Mouse (Mus musculus) hindbrain, embryonic 14.5 days (tissue): ENCODE data around the gene Slc6a9. TPM values are rescaled to one million over a fixed set of nuclear protein-coding genes. Genes with fewer than 3 reads are reported as not detected.

ENCODE experiments used
- ATAC-seq: fragments of 200-750 bp; cut with Nextera tagmentation; 2 replicates; pipeline ENCODE4 v1.8.0; 2017; ENCODE audit warnings: moderate number of reproducible peaks, mild to moderate bottlenecking, moderate TSS enrichment, moderate library complexity; ENCODE audit not compliant: low FRiP score
- DNase-seq: peaks from one replicate; pipeline ENCODE4 v3.0.0-alpha.2; 2015; ENCODE audit warnings: low spot score
- H3K27ac ChIP-seq: fragments of 300-500 bp; sonication (generic); 2 replicates; pipeline ENCODE4 v1.5.1; 2014; ENCODE audit warnings: mild to moderate bottlenecking, moderate library complexity
- H3K27me3 ChIP-seq: fragments of 300-500 bp; sonication (generic); 2 replicates; pipeline ENCODE4 v1.6.1; 2014; ENCODE audit warnings: mild to moderate bottlenecking, low read length, mixed read lengths; ENCODE audit not compliant: control insufficient read depth, insufficient read depth
- H3K36me3 ChIP-seq: fragments of 300-500 bp; sonication (generic); replicated peaks from 2 replicates; pipeline ENCODE4 v1.6.1; 2014; ENCODE audit not compliant: control insufficient read depth, insufficient read depth
- H3K4me1 ChIP-seq: fragments of 300-500 bp; sonication (generic); replicated peaks from 2 replicates; pipeline ENCODE4 v1.6.1; 2014; ENCODE audit warnings: antibody characterized with exemption, low read length, mixed read lengths; ENCODE audit not compliant: control insufficient read depth, insufficient read depth
- H3K4me2 ChIP-seq: fragments of 300-500 bp; sonication (generic); replicated peaks from 2 replicates; pipeline ENCODE4 v1.6.1; 2014; ENCODE audit warnings: mild to moderate bottlenecking, moderate library complexity
- H3K4me3 ChIP-seq: fragments of 300-500 bp; sonication (generic); replicated peaks from 2 replicates; pipeline ENCODE4 v1.5.1; 2014; ENCODE audit warnings: mild to moderate bottlenecking, low read length
- H3K9ac ChIP-seq: fragments of 300-500 bp; sonication (generic); 2 replicates; pipeline ENCODE4 v1.6.1; 2014
- H3K9me3 ChIP-seq: fragments of 300-500 bp; sonication (generic); 2 replicates; pipeline ENCODE4 v1.6.1; 2016; ENCODE audit warnings: low read length; ENCODE audit not compliant: control insufficient read depth
- WGBS: fragments of 180-500 bp; shearing (Covaris S2); extraction: QIAGEN DNeasy Blood & Tissue Kit; methylation state at CpG from one replicate; pipeline ENCODE4 v1.1.7; 2014; 5-methylcytosine and 5-hydroxymethylcytosine counted together
- polyA plus RNA-seq: library from polyadenylated mRNA; unstranded; fragments of >200 nt; fragmentation: Nextera tagmentation; extraction: Ambion mirVana; gene quantifications from 2 replicates; pipeline ENCODE4 v1.2.1, GENCODE M21; 2014

Slc6a9 gene
- polyA plus RNA-seq, 1 experiment from 2014 or later = 37.1 TPM

DNA sequence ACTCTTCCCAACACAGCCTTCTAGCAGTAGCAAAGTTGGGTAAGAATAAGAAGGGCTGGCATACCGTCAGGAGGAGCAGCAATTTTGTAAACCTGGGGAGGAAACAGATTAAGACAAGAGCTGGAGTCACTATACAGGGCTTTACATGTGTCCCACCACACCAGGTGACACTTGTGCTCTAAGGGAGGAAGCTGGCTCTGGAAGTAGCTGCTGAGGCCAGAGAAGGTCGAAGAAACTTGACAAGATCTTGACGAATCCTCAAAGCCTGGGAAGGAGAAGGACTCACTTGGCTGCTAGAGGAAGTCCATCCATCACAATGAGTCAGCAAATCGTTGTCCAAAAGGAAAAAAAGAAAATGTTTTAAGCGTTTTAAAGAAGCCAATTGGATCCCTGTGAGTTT, 82.1 kb downstream of the Slc6a9 start:
- DNase-seq (no peak), ATAC-seq (no peak)
- H3K4me2 ChIP-seq = peak overlapping the region; percentile 98
- no peak overlapping the region for H3K4me3 ChIP-seq
- no peaks in the 10 kb centered on the region for H3K27me3 ChIP-seq
- H3K36me3 ChIP-seq = peaks cover 11% of the 10 kb centered on the region
- H3K9ac ChIP-seq = no peak overlapping the region
- H3K27ac ChIP-seq = no peak overlapping the region
- no peaks in the 10 kb centered on the region for H3K9me3 ChIP-seq
- H3K4me1 ChIP-seq = peaks cover 31% of the 10 kb centered on the region
- WGBS = 90% methylated on average over 5 of the region's 5 CpGs

DNA sequence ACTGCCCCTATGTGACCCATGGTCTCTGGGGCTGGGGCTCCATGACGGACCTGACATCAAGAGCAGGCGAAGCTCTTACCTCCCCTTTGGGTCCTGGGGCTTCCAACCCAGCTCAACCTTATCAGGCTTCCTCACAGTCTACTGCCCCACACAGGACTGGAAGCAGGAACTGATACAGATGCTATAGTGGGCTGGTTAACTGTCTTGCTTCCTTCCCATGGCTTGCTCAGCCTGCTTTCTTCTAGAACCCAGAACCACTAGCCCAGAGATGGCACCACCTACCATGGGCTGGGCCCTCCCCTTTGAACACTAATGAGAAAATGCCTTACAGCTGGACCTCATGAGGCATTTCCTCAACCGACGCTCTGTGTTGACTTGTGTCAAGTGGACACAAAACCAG, 83.1 kb downstream of the Slc6a9 start:
- H3K4me1 ChIP-seq = peaks cover 28% of the 10 kb centered on the region
- 0 out of 2 replicates have a peak, but pooled peaks cover 1% of the 10 kb centered on the region for H3K36me3 ChIP-seq
- H3K4me2 ChIP-seq = no peak overlapping the region
- H3K9me3 ChIP-seq = no peaks in the 10 kb centered on the region
- H3K27me3 ChIP-seq = no peaks in the 10 kb centered on the region
- no peak for DNase-seq
- WGBS = 87% methylated on average over 4 of the region's 4 CpGs
- H3K4me3 ChIP-seq = no peak overlapping the region
- H3K27ac ChIP-seq = no peak overlapping the region
- ATAC-seq = no peak
- H3K9ac ChIP-seq = no peak overlapping the region

DNA sequence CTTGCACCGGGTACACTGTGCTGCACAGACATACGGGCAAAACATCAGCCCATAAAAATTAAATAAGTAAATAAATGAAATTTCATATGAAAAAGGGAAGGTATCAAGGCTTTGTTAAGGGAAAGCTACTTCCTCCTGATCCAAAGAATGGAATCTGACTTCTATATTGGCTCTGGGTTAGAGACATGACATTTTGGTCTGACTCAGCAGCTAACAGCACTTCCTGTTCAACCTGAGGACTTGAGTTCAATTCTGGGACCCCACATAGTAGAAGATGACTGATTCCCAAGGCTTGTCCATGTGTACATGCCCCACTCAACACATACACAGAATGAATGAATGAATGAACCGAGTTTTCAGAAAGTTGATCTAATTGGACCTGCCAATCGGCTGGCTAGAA, 83.5 kb downstream of the Slc6a9 start:
- H3K36me3 ChIP-seq = no peaks in the 10 kb centered on the region
- no peak overlapping the region for H3K4me2 ChIP-seq
- 94% methylated on average over 4 of the region's 4 CpGs for WGBS
- no peak for ATAC-seq
- no peaks in the 10 kb centered on the region for H3K27me3 ChIP-seq
- no peak overlapping the region for H3K27ac ChIP-seq
- no peak for DNase-seq
- H3K9ac ChIP-seq = no peak overlapping the region
- H3K4me3 ChIP-seq = no peak overlapping the region
- no peaks in the 10 kb centered on the region for H3K9me3 ChIP-seq
- peaks cover 23% of the 10 kb centered on the region for H3K4me1 ChIP-seq

DNA sequence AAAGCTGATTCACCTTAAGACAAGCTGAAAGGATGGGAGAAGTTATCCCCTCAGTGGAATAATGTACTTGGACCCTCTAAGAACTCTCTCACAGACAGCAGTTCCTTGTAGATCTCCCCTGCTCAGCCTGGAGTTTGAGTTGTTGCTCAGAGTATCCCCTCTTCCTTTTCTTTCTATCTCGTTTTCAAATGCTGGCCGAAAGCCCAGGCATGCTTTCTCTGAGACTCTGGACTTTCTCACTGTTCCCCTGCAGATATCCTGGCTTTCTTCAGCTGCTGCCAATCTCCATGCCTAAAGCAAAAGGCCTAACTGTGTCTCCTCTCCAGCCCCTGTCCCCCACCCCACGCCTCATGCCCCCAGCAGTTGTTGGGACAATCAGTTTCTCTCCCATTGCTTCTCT, 84.0 kb downstream of the Slc6a9 start:
- no peaks in the 10 kb centered on the region for H3K27me3 ChIP-seq
- H3K9me3 ChIP-seq = no peaks in the 10 kb centered on the region
- H3K36me3 ChIP-seq = no peaks in the 10 kb centered on the region
- DNase-seq = no peak
- no peak for ATAC-seq
- no peak overlapping the region for H3K4me2 ChIP-seq
- no peak overlapping the region for H3K4me3 ChIP-seq
- H3K27ac ChIP-seq = no peak overlapping the region
- 69% methylated on average over 3 of the region's 3 CpGs for WGBS
- no peak overlapping the region for H3K9ac ChIP-seq
- peaks cover 19% of the 10 kb centered on the region for H3K4me1 ChIP-seq

DNA sequence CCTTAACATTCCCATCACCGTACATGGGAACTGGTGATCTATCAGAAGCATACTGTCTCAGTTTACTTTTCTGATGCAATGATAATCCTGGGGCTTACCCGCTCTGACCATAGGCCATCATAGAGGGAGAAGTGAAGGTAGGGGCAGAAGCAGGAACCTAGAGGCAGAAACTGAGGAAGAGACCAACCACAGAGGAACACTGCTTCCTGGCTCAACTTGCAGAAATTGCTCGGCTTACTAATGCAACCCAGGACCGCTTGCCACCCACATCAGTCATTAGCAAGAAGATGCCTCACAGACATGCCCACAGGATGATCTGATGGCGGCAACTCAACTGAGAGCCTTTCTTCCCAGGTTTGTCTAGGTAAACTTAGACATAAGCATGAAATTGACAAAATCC, 84.5 kb downstream of the Slc6a9 start:
- ATAC-seq = no peak
- no peaks in the 10 kb centered on the region for H3K27me3 ChIP-seq
- no peak overlapping the region for H3K4me3 ChIP-seq
- peaks cover 14% of the 10 kb centered on the region for H3K4me1 ChIP-seq
- no peaks in the 10 kb centered on the region for H3K9me3 ChIP-seq
- H3K9ac ChIP-seq = no peak overlapping the region
- 93% methylated on average over 5 of the region's 5 CpGs for WGBS
- H3K27ac ChIP-seq = no peak overlapping the region
- no peaks in the 10 kb centered on the region for H3K36me3 ChIP-seq
- no peak overlapping the region for H3K4me2 ChIP-seq
- DNase-seq = no peak

- Histone ChIP-seq H3K4me3 (no peak overlapping the region), H3K27me3 (peaks cover 21% of the 10 kb centered on the region; the same call in 1 of the 2 replicates), H3K27ac (no peak overlapping the region), H3K9me3 (no peaks in the 10 kb centered on the region), H3K36me3 (no peaks in the 10 kb centered on the region), H3K9ac (no peak overlapping the region), H3K4me1 (no peaks in the 10 kb centered on the region), H3K4me2 (no peak overlapping the region)
- 89% methylated on average over 2 of the region's 2 CpGs for WGBS
- no peak for ATAC-seq
- DNase-seq = no peak
Observed at GRCm38 (mm10) chr4:117921358-117921757, 87.1 kb downstream of the Slc6a9 start.

DNA sequence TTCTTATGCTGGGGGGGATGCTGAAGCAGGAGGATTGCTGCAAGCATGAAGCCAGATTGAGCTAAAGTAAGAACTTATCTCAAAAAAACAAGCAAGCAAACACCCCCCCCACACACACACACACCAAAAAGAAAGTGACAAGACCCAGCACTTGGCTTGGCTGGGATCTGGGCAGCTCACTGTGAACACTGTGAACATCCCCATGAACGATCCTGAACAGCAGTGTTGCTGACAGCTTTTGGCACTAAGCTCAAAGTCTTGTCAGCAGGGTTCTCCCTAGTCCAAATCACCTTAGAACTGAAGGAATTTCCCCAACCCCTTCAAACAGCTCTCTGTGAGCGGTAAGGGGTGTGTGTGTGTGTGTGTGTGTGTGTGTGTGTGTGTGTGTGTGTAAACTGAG, 89.1 kb downstream of the Slc6a9 start:
- ATAC-seq (no peak), DNase-seq (no peak)
- no peaks in the 10 kb centered on the region for H3K36me3 ChIP-seq
- 56% methylated on average over 2 of the region's 2 CpGs for WGBS
- peaks cover 35% of the 10 kb centered on the region for H3K27me3 ChIP-seq
- H3K4me3 ChIP-seq = no peak overlapping the region
- H3K4me2 ChIP-seq = no peak overlapping the region
- H3K27ac ChIP-seq = no peak overlapping the region
- peaks cover 7% of the 10 kb centered on the region; the same call in 1 of the 2 replicates for H3K4me1 ChIP-seq
- no peak overlapping the region for H3K9ac ChIP-seq
- H3K9me3 ChIP-seq = no peaks in the 10 kb centered on the region

Other genes starting within 250 kb of the Slc6a9 start
- gene Dmap1, start 152.2 kb upstream of the Slc6a9 start, polyA plus RNA-seq = 82.0 and 85.4 TPM in 2 replicates
- not detected in 2 replicates for gene Gm12845, start 110.1 kb upstream of the Slc6a9 start, polyA plus RNA-seq
- not detected in 2 replicates for gene Klf17, start 68.9 kb upstream of the Slc6a9 start, polyA plus RNA-seq
- 2.5 and 3.9 TPM in 2 replicates for gene Ccdc24, start 38.1 kb downstream of the Slc6a9 start, polyA plus RNA-seq
- 78.0 and 81.4 TPM in 2 replicates for gene B4galt2, start 49.0 kb downstream of the Slc6a9 start, polyA plus RNA-seq
- gene Atp6v0b, start 52.8 kb downstream of the Slc6a9 start, polyA plus RNA-seq = 589 and 599 TPM in 2 replicates
- 22.9 and 25.1 TPM in 2 replicates for gene Dph2, start 57.5 kb downstream of the Slc6a9 start, polyA plus RNA-seq
- gene Ipo13, start 80.5 kb downstream of the Slc6a9 start, polyA plus RNA-seq = 55.1 and 56.5 TPM in 2 replicates
- gene Artn, start 95.3 kb downstream of the Slc6a9 start, polyA plus RNA-seq = 0.95 and 0.96 TPM in 2 replicates